Mouse (Mus musculus): ENCODE results near the gene Nme4.

GRCm38 (mm10) chr17:26142796-26143195 is 47.4 kb upstream of the Nme4 start:
- TF ChIP-seq CTCF (IDR thresholded peaks at IDR 0.05; ENCODE audit: low read depth, low read length) (no peak), GATA1 (IDR thresholded peaks at IDR 0.05; ENCODE audit: borderline replicate concordance, low read length) (no peak), TAL1 (conservative IDR thresholded peaks at IDR 0.05; ENCODE audit: low read depth, low read length) (no peak)
